Mouse (Mus musculus) C2C12 (cell line): Measurements from ENCODE around the gene Ptpn9.

Experiments
- CTCF ChIP-seq: IDR thresholded peaks from one replicate; pipeline ENCODE4 v1.5.1; 2011; ENCODE audit not compliant: control insufficient read depth, insufficient read depth, insufficient read length
- MAX ChIP-seq: IDR thresholded peaks from one replicate; pipeline ENCODE4 v1.6.1; 2011; ENCODE audit warnings: mild to moderate bottlenecking, control low read depth

DNA sequence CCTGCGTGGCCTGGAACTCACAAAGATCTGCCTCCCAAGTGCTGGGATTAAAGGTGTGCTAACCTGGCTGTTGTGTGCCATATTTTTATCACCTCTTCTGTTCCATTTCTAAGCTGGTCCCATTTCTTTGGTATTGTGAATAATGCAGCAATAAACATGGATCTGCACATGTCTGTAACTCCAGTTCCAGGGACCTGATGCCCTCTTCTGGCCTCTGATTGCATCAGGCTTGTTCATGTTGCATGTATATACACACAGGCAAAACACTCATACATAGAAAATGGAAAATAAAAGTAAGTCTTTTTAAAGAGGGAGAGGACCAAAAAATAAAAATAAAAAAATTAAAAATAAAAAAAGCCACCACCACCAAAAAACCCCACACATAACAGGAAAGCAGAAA is 41.2 kb upstream of the Ptpn9 start:
- TF ChIP-seq CTCF (no peak), MAX (no peak)
